Mouse (Mus musculus): ENCODE measurements around the gene Sec23ip.

DNA sequence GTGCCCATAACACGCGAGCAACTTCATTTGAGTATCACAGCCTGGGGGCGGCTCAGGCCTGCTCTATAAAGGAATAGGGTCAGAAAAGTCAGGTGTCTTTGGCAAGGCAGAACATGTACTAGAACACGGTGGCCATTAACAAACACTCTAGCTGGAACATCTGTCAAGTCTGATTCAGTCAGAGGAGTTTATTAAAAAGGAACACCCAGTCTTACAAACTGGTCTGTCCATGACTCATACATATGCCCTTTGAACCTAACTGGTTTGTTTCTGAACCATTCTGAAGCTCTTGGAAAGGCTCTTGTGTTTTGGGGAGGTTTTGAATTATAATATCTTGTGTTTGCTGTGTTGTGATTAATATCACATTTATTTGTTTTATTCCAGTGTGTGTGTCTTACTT, 45.3 kb downstream of the Sec23ip start:
- no peak for TF ChIP-seq CTCF (IDR thresholded peaks at IDR 0.05; ENCODE audit: low read depth, low read length)
- no peak for TF ChIP-seq POLR2A (IDR thresholded peaks at IDR 0.05; ENCODE audit: extremely low read depth, insufficient read depth, low read length)

Data from liver, adult 2 months (tissue).